Mouse (Mus musculus) forebrain, embryonic 15.5 days (tissue): ENCODE data around the gene Dnajb7. TPM values are rescaled to one million over a fixed set of nuclear protein-coding genes. Genes with fewer than 3 reads are reported as not detected.
A peak's percentile ranks its signal among the peaks of the same experiment; 100 is the strongest.

Experiments used
- ATAC-seq: fragments of 200-750 bp; cut with Nextera tagmentation; replicated peaks from 2 replicates; pipeline ENCODE4 v1.8.0; 2017; ENCODE audit warnings: mild to moderate bottlenecking, moderate TSS enrichment, moderate library complexity
- H3K27ac ChIP-seq: fragments of 300-500 bp; sonication (generic); replicated peaks from 2 replicates; pipeline ENCODE4 v1.5.1; 2015; ENCODE audit warnings: mild to moderate bottlenecking, inconsistent platforms
- H3K27me3 ChIP-seq: fragments of 300-500 bp; sonication (generic); 2 replicates; pipeline ENCODE4 v1.6.1; 2015; ENCODE audit warnings: inconsistent platforms
- H3K36me3 ChIP-seq: fragments of 300-500 bp; sonication (generic); 2 replicates; pipeline ENCODE4 v1.6.1; 2015; ENCODE audit warnings: mild to moderate bottlenecking, inconsistent platforms
- H3K4me1 ChIP-seq: fragments of 300-500 bp; sonication (generic); 2 replicates; pipeline ENCODE4 v1.6.1; 2015; ENCODE audit warnings: inconsistent platforms
- H3K4me2 ChIP-seq: fragments of 300-500 bp; sonication (generic); replicated peaks from 2 replicates; pipeline ENCODE4 v1.6.1; 2015; ENCODE audit warnings: mild to moderate bottlenecking, inconsistent platforms
- H3K4me3 ChIP-seq: fragments of 300-500 bp; sonication (generic); 2 replicates; pipeline ENCODE4 v1.5.1; 2015; ENCODE audit warnings: mild to moderate bottlenecking, inconsistent platforms
- H3K9ac ChIP-seq: fragments of 300-500 bp; sonication (generic); replicated peaks from 2 replicates; pipeline ENCODE4 v1.6.1; 2015; ENCODE audit warnings: mild to moderate bottlenecking, inconsistent platforms
- H3K9me3 ChIP-seq: fragments of 300-500 bp; sonication (generic); 2 replicates; pipeline ENCODE4 v1.6.1; 2016; ENCODE audit warnings: inconsistent platforms
- WGBS: fragments of 180-500 bp; shearing (Covaris S2); methylation state at CpG from one replicate; pipeline ENCODE4 v1.1.7; 2015; ENCODE audit warnings: mixed read lengths; 5-methylcytosine and 5-hydroxymethylcytosine counted together
- polyA plus RNA-seq: library from polyadenylated mRNA; unstranded; fragments of >200 nt; fragmentation: Nextera tagmentation; extraction: Ambion mirVana; gene quantifications from 2 replicates; pipeline ENCODE4 v1.2.1, GENCODE M21; 2015

The Dnajb7 gene
- polyA plus RNA-seq, 1 experiment from 2014 or later: 1.5 TPM

DNA sequence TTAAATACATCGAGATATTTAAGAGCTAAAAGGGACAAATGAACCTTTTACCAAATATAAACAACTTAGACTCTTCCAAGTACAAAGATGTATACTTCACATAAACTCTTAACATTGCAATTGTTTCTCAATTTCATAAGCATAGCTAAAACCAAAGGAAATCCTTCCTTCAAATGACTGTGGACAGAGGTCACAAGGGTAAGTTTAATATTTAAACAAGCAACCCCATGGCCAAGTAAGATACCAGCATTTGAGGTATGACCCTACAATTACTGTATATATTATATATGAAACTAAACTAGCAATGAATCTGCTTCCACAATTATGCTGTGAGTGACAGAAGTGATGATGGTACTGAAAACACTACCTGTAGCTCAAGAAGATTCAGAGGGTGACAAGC lies 43.8 kb downstream of the Dnajb7 start:
- Histone ChIP-seq H3K4me3 (no peak overlapping the region), H3K36me3 (peaks cover 58% of the 10 kb centered on the region), H3K27ac (no peak overlapping the region), H3K27me3 (no peaks in the 10 kb centered on the region), H3K9me3 (no peaks in the 10 kb centered on the region), H3K4me1 (peaks cover 20% of the 10 kb centered on the region), H3K4me2 (no peak overlapping the region), H3K9ac (no peak overlapping the region)
- ATAC-seq: no peak
- 98% methylated on average over 1 of the region's 1 CpGs for WGBS

DNA sequence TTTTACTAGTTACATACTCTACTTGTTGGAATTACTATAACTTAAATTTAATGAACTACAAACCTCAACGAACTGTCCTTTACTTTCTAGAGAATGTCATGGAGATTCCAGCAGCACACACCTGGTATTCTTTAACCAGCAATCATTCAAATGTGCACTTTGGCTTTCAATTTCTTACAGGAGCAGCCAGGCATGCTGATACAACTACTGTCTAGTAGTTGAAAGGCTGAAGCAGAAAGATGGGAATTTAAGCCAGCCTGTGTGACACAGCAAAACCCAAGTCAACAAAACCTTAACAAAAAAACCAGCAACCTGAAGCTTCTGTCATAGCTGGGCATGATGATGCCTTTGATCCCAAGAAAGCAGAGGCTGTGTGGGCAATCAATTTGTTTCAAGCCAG lies 45.6 kb downstream of the Dnajb7 start:
- 96% methylated on average over 1 of the region's 1 CpGs for WGBS

DNA sequence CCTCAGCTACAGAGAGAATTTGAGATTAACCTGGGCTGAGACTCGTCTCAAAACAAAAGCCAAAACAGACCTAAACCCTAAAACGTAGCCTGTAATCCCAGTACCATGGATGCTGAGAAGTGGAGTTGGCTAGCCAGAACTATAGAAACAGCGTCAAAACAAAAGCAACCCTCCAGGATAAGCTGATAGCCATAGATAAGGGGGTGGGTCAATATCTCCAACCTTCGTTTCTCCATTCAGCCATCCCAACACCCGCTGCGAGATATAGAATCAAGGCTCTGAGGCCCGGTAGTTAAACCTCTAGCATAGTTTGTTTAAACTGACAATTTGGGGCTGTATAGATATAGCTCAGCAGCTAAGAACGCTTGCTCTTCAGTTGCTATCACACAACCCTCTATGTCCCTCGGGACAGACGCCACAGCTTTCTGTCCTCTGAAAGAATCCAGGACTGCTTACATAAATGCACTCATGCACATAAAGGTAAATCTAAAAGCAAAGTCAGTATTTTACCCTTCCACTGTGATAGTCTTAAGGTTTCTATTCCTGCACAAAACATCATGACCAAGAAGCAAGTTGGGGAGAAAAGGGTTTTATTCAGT lies 46.6 kb downstream of the Dnajb7 start:
- Histone ChIP-seq H3K9ac (no peak overlapping the region), H3K27me3 (no peaks in the 10 kb centered on the region), H3K36me3 (peaks cover 33% of the 10 kb centered on the region), H3K4me1 (peaks cover 29% of the 10 kb centered on the region), H3K9me3 (no peaks in the 10 kb centered on the region), H3K4me3 (no peak overlapping the region), H3K27ac (peak overlapping the region; percentile 80), H3K4me2 (0 out of 2 replicates have a peak overlapping the region, but pooled peaks have one; percentile 84)
- ATAC-seq: no peak
- WGBS: 43% methylated on average over 10 of the region's 10 CpGs

More for the DNA sequence above, 45.6 kb downstream of the Dnajb7 start:
- Histone ChIP-seq H3K27ac (no peak overlapping the region), H3K4me3 (no peak overlapping the region), H3K36me3 (peaks cover 42% of the 10 kb centered on the region), H3K9ac (no peak overlapping the region), H3K4me1 (peaks cover 26% of the 10 kb centered on the region), H3K9me3 (no peaks in the 10 kb centered on the region), H3K4me2 (no peak overlapping the region), H3K27me3 (no peaks in the 10 kb centered on the region)
- no peak for ATAC-seq

DNA sequence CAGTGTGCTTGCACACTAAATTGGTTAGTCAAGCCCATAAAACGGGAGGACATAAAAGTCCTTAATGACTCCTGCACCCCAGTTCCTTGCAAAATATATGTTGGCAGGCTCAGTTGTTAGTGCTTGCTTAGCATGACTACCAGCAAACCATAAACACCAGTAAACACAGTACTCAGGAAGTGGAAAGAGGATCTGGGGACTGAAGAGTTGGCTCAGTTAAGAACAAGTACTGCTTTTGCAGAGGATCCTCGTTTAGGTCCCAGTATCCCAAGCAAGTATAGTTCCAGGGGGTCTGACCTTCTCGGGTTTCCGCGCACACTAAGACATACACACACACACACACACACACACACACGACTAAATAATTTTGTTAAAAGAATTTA lies 47.1 kb downstream of the Dnajb7 start:
- 43% methylated on average over 6 of the region's 6 CpGs for WGBS
- Histone ChIP-seq H3K9me3 (no peaks in the 10 kb centered on the region), H3K36me3 (peaks cover 28% of the 10 kb centered on the region), H3K27me3 (no peaks in the 10 kb centered on the region), H3K9ac (peak overlapping the region; percentile 68), H3K4me1 (peaks cover 29% of the 10 kb centered on the region), H3K4me3 (peak overlapping the region; percentile 74), H3K4me2 (peak overlapping the region; percentile 84), H3K27ac (peak overlapping the region; percentile 80)
- ATAC-seq: no peak

DNA sequence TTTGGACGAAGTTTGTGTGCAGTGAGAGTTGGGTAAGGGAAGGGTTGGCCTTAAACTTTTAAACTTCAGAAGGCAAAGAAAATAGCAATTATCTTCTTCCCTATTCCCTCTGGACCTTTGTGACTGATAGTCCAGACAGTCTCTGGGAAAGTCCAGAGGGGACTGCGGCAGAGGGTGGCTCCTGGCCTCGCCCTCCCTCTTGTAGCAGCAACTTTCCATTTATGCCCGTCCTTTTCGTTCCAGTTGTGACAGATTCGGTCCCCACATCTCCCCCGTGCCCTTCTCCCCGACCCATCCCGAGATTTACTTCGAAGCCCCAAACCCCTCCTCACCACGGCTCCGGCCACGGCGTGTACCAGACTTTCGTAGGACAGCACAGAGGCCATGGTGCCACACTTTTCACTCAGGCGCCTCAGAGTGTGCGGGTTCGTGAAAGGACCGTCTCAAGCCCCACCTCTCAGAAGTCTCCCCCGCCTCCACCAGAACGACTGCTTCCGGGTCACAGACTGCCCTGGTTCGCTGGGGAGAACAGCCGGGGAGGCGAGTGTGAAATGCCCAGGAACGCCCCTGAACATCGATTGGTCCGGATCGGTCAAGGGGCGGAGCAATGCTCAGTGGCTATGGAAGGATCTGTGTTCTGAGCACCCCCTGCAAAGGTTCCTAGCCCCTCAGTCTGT lies 47.6 kb downstream of the Dnajb7 start, which contains the start of gene Slc25a17:
Gene Slc25a17, minus strand, starts transcription at position 468 of the 677 bp plus-strand sequence.
- Histone ChIP-seq H3K4me3 (peak within 1 kb of the TSS; percentile 74), H3K27ac (peak within 1 kb of the TSS; percentile 80), H3K9me3 (no peaks in the 10 kb centered on the region), H3K36me3 (peaks cover 22% of the 10 kb centered on the region), H3K27me3 (no peaks in the 10 kb centered on the region), H3K4me2 (peak within 1 kb of the TSS; percentile 84), H3K9ac (peak within 1 kb of the TSS; percentile 68), H3K4me1 (peaks cover 29% of the 10 kb centered on the region)
- under 1% methylated on average over 30 of the region's 30 CpGs for WGBS
- ATAC-seq: peak; percentile 99

DNA sequence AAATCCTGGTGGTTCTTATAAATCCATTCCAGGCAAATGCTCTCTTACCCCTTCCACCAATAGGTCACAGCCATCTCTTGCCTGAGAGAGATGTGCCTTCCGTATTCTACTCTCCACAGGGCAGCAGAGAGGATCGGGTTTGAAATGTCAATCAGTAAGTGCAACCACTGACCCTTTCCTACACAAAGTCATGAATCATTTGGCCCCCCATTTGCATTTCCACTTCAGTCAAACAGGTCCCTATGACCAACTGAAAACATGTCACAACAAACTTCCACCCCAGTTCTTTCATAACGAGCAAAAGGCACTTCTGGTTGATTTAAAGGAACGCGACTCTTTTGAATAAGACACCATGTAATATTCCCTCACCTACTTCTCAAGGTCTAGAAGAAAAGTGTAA lies 48.7 kb downstream of the Dnajb7 start:
- H3K4me3 ChIP-seq: no peak overlapping the region
- WGBS: 89% methylated on average over 5 of the region's 5 CpGs
- H3K27me3 ChIP-seq: no peaks in the 10 kb centered on the region
- H3K27ac ChIP-seq: no peak overlapping the region
- H3K36me3 ChIP-seq: peaks cover 14% of the 10 kb centered on the region
- H3K9ac ChIP-seq: no peak overlapping the region
- H3K4me2 ChIP-seq: 0 out of 2 replicates have a peak overlapping the region, but pooled peaks have one; percentile 84
- ATAC-seq: no peak
- H3K4me1 ChIP-seq: peaks cover 29% of the 10 kb centered on the region
- H3K9me3 ChIP-seq: no peaks in the 10 kb centered on the region

DNA sequence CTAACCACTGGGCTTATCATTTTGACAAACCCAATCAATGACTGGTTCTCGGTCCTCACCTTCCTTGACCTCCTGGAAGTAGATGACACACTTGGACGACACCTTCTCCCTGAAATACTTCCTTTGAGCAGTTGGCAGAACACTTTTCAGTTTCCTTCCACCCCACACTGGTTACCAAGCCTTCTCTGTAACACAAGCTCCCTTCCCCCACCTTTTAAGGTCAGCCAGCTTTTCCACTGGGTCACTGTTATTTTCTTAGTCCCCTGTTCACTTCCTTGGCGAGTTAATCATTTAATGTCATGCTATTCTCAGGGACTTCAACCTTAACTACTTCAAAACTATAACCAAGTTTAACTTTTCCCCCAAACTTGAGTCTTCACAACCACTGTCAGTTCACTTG lies 49.2 kb downstream of the Dnajb7 start:
- ATAC-seq: no peak

DNA sequence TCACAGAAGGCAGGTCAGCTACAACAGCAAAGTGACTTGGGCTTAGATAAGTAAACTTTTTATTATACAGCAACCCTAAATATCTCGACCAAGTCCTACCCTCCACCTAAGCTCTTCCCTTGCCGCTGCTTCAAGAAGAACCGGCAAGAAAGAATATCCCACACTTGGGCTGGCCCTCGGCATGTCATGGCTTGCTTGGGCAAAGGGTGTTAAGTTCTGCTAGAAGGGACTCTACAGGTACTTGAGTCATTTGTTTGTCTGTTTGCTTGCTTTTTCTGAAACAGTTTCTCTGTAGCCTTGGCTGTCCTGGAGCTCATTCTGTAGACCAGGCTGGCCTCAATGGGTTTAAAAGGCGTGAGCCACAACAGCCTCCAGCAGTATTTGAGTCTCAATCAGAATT lies 51.2 kb downstream of the Dnajb7 start:
- 42% methylated on average over 5 of the region's 5 CpGs for WGBS
- ATAC-seq: no peak

More for the DNA sequence above, 49.2 kb downstream of the Dnajb7 start:
- Histone ChIP-seq H3K27me3 (no peaks in the 10 kb centered on the region), H3K4me3 (no peak overlapping the region), H3K4me2 (no peak overlapping the region), H3K36me3 (peaks cover 9% of the 10 kb centered on the region; the same call in 1 of the 2 replicates), H3K9me3 (no peaks in the 10 kb centered on the region), H3K9ac (no peak overlapping the region), H3K4me1 (peaks cover 29% of the 10 kb centered on the region), H3K27ac (no peak overlapping the region)
- WGBS: 87% methylated on average over 3 of the region's 3 CpGs

More for the DNA sequence above, 51.2 kb downstream of the Dnajb7 start:
- Histone ChIP-seq H3K4me3 (no peak overlapping the region), H3K36me3 (no peaks in the 10 kb centered on the region), H3K27ac (no peak overlapping the region), H3K4me2 (no peak overlapping the region), H3K9ac (no peak overlapping the region), H3K9me3 (no peaks in the 10 kb centered on the region), H3K4me1 (peaks cover 29% of the 10 kb centered on the region), H3K27me3 (no peaks in the 10 kb centered on the region)

Other genes starting within 250 kb of the Dnajb7 start
- gene Mrtfa, start 217.5 kb downstream of the Dnajb7 start, polyA plus RNA-seq: 24.1 and 25.1 TPM in 2 replicates
- 1.2 and 1.8 TPM in 2 replicates for gene Mchr1, start 172.8 kb downstream of the Dnajb7 start, polyA plus RNA-seq
- 133 and 139 TPM in 2 replicates for gene Slc25a17, start 47.5 kb downstream of the Dnajb7 start, polyA plus RNA-seq
- 203 and 207 TPM in 2 replicates for gene St13, start 8.2 kb downstream of the Dnajb7 start, polyA plus RNA-seq
- gene Xpnpep3, start 8.2 kb downstream of the Dnajb7 start, polyA plus RNA-seq: 8.6 and 10.1 TPM in 2 replicates
- 492 and 524 TPM in 2 replicates for gene Rbx1, start 58.0 kb upstream of the Dnajb7 start, polyA plus RNA-seq
- 18.4 and 21.9 TPM in 2 replicates for gene Ep300, start 177.1 kb upstream of the Dnajb7 start, polyA plus RNA-seq